Mouse (Mus musculus): ENCODE results near the gene Gpx2. TPM values are rescaled to one million over a fixed set of nuclear protein-coding genes. Genes with fewer than 3 reads are reported as not detected.
"Not testable (repeated sequence)": the region's sequence is repeated elsewhere in the genome, so short reads cannot be mapped to it uniquely, and the experiment has no call there.

The Gpx2 gene
- polyA plus RNA-seq, 1 experiment, result 6.3 TPM

- TF ChIP-seq CTCF (IDR thresholded peaks at IDR 0.05; ENCODE audit: borderline replicate concordance, control insufficient read depth, extremely low read depth, insufficient read depth, low read length, poor library complexity), result no peak
- TF ChIP-seq POLR2A (IDR thresholded peaks at IDR 0.05; ENCODE audit: control insufficient read depth, extremely low read depth, insufficient read depth, low read length, poor library complexity), result no peak
- WGBS, result 92% methylated on average over 7 of the region's 7 CpGs
- no peaks in the 10 kb centered on the region for H3K27me3 ChIP-seq (ENCODE audit: control insufficient read depth, insufficient read depth, low read length)
- H3K4me3 ChIP-seq (ENCODE audit: control insufficient read depth, insufficient read depth, low read length), result no peak overlapping the region
- no peaks in the 10 kb centered on the region for H3K4me1 ChIP-seq (replicated peaks; ENCODE audit: control insufficient read depth, insufficient read depth, low read length)
- DNase-seq, result no peak
- no peaks in the 10 kb centered on the region for H3K36me3 ChIP-seq (ENCODE audit: control insufficient read depth, insufficient read depth, low read length)
- no peak overlapping the region for H3K27ac ChIP-seq (ENCODE audit: control insufficient read depth, insufficient read depth, low read length)
Observed at GRCm38 (mm10) chr12:76796938-76797539, 1.7 kb upstream of the Gpx2 start.

GRCm38 (mm10) chr12:76792540-76792939, 2.8 kb downstream of the Gpx2 start:
- not testable (repeated sequence) for DNase-seq; H3K27me3 ChIP-seq (ENCODE audit: control insufficient read depth, insufficient read depth, low read length); H3K36me3 ChIP-seq (ENCODE audit: control insufficient read depth, insufficient read depth, low read length); H3K4me1 ChIP-seq (replicated peaks; ENCODE audit: control insufficient read depth, insufficient read depth, low read length); H3K27ac ChIP-seq (ENCODE audit: control insufficient read depth, insufficient read depth, low read length); H3K4me3 ChIP-seq (ENCODE audit: control insufficient read depth, insufficient read depth, low read length)
- WGBS, result 82% methylated on average over 14 of the region's 14 CpGs

GRCm38 (mm10) chr12:76790446-76791084, 4.8 kb downstream of the Gpx2 start:
- 80% methylated on average over 8 of the region's 8 CpGs for WGBS
- H3K27me3 ChIP-seq (ENCODE audit: control insufficient read depth, insufficient read depth, low read length), result no peaks in the 10 kb centered on the region
- DNase-seq, result no peak
- H3K36me3 ChIP-seq (ENCODE audit: control insufficient read depth, insufficient read depth, low read length), result no peaks in the 10 kb centered on the region
- H3K27ac ChIP-seq (ENCODE audit: control insufficient read depth, insufficient read depth, low read length), result no peak overlapping the region
- TF ChIP-seq CTCF (IDR thresholded peaks at IDR 0.05; ENCODE audit: borderline replicate concordance, control insufficient read depth, extremely low read depth, insufficient read depth, low read length, poor library complexity) (no peak), POLR2A (IDR thresholded peaks at IDR 0.05; ENCODE audit: control insufficient read depth, extremely low read depth, insufficient read depth, low read length, poor library complexity) (no peak)
- H3K4me1 ChIP-seq (replicated peaks; ENCODE audit: control insufficient read depth, insufficient read depth, low read length), result no peaks in the 10 kb centered on the region
- no peak overlapping the region for H3K4me3 ChIP-seq (ENCODE audit: control insufficient read depth, insufficient read depth, low read length)

- no peak for DNase-seq
- Histone ChIP-seq H3K27ac (ENCODE audit: control insufficient read depth, insufficient read depth, low read length) (no peak overlapping the region), H3K36me3 (ENCODE audit: control insufficient read depth, insufficient read depth, low read length) (no peaks in the 10 kb centered on the region), H3K4me1 (replicated peaks; ENCODE audit: control insufficient read depth, insufficient read depth, low read length) (0 out of 2 replicates have a peak, but pooled peaks cover under 1% of the 10 kb centered on the region), H3K27me3 (ENCODE audit: control insufficient read depth, insufficient read depth, low read length) (no peaks in the 10 kb centered on the region), H3K4me3 (ENCODE audit: control insufficient read depth, insufficient read depth, low read length) (no peak overlapping the region)
- WGBS, result 94% methylated on average over 10 of the region's 10 CpGs
- TF ChIP-seq CTCF (IDR thresholded peaks at IDR 0.05; ENCODE audit: borderline replicate concordance, control insufficient read depth, extremely low read depth, insufficient read depth, low read length, poor library complexity), result no peak
- TF ChIP-seq POLR2A (IDR thresholded peaks at IDR 0.05; ENCODE audit: control insufficient read depth, extremely low read depth, insufficient read depth, low read length, poor library complexity), result no peak
Observed at GRCm38 (mm10) chr12:76784056-76784619, 11.2 kb downstream of the Gpx2 start.

GRCm38 (mm10) chr12:76780639-76781468, 14.5 kb downstream of the Gpx2 start:
- Histone ChIP-seq H3K4me3 (ENCODE audit: control insufficient read depth, insufficient read depth, low read length) (no peak overlapping the region), H3K36me3 (ENCODE audit: control insufficient read depth, insufficient read depth, low read length) (peaks cover 3% of the 10 kb centered on the region; the same call in 1 of the 2 replicates), H3K4me1 (replicated peaks; ENCODE audit: control insufficient read depth, insufficient read depth, low read length) (peaks cover 8% of the 10 kb centered on the region), H3K27me3 (ENCODE audit: control insufficient read depth, insufficient read depth, low read length) (no peaks in the 10 kb centered on the region), H3K27ac (ENCODE audit: control insufficient read depth, insufficient read depth, low read length) (no peak overlapping the region)
- TF ChIP-seq CTCF (IDR thresholded peaks at IDR 0.05; ENCODE audit: borderline replicate concordance, control insufficient read depth, extremely low read depth, insufficient read depth, low read length, poor library complexity) (no peak), POLR2A (IDR thresholded peaks at IDR 0.05; ENCODE audit: control insufficient read depth, extremely low read depth, insufficient read depth, low read length, poor library complexity) (no peak)
- WGBS, result 96% methylated on average over 12 of the region's 12 CpGs
- no peak for DNase-seq

- Histone ChIP-seq H3K27me3 (ENCODE audit: control insufficient read depth, insufficient read depth, low read length) (no peaks in the 10 kb centered on the region), H3K4me1 (replicated peaks; ENCODE audit: control insufficient read depth, insufficient read depth, low read length) (peaks cover 8% of the 10 kb centered on the region), H3K36me3 (ENCODE audit: control insufficient read depth, insufficient read depth, low read length) (peaks cover 10% of the 10 kb centered on the region), H3K27ac (ENCODE audit: control insufficient read depth, insufficient read depth, low read length) (no peak overlapping the region), H3K4me3 (ENCODE audit: control insufficient read depth, insufficient read depth, low read length) (no peak overlapping the region)
- DNase-seq, result no peak
- WGBS, result 94% methylated on average over 5 of the region's 5 CpGs
- TF ChIP-seq CTCF (IDR thresholded peaks at IDR 0.05; ENCODE audit: borderline replicate concordance, control insufficient read depth, extremely low read depth, insufficient read depth, low read length, poor library complexity) (no peak), POLR2A (IDR thresholded peaks at IDR 0.05; ENCODE audit: control insufficient read depth, extremely low read depth, insufficient read depth, low read length, poor library complexity) (no peak)
Observed at GRCm38 (mm10) chr12:76779951-76780350, 15.4 kb downstream of the Gpx2 start.

All from thymus, adult 2 months (tissue).